Mouse (Mus musculus) heart, adult 2 months (tissue): Measurements from ENCODE around the gene Gprin3.

Source experiments
- CTCF ChIP-seq: fragments of 200-600 bp; IDR thresholded peaks from 2 replicates; pipeline ENCODE4 v1.8.1; 2022; ENCODE audit warnings: antibody characterized with exemption, mild to moderate bottlenecking, moderate library complexity
- POLR2A ChIP-seq: fragments of 200-500 bp; IDR thresholded peaks from 2 replicates; pipeline ENCODE4 v1.6.1; 2011; ENCODE audit warnings: mild to moderate bottlenecking, low read depth, low read length, control low read depth; ENCODE audit not compliant: insufficient read depth

DNA sequence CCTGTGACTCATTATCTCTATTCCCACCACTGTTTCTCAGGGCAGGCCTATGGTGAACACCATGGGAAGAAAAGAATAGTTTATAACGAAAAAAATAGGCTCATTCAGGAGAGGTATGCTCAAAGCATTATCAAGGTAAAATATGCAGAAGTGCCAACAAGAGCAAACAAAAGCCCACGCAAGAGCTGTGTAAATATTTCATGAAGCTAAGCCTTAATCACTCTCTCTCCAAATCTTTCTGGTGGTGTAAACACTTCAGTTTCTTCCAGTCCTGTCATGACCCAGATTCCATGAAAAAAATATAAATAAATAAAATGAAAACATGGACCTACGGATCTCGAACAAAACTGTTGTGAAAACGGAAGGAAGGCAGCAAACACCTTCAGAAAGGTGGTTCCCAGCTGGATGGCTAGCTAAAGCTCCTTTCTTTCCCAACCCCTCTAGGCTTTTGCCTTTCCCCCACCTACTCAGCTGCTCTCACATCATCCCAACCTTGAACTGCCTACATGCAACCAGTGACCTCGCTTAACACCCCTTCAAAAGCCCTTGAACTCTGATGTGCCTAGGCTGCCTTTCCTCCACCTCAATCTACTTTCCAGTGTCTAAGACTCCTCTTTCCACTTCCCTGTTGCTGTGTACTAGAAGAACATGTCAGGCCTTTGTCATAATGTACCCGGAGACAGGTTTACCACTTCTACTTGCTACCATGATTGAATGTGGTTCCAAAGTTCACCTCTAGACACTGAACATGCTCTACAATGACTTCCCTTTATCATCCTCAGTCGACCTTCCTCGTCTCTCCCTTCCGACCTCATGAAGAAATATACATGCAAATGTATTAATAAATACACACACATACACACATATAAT, 988 bp downstream of the Gprin3 start:
- TF ChIP-seq CTCF = no peak
- TF ChIP-seq POLR2A = no peak
